ENCODE assay signal across 18 mouse cellular contexts in genomic region chr11:8030119-8030518, GRCm38 (mm10).
"Had no signal": no experiment of that assay in that cellular context is flagged by ENCODE, and none has a peak within 500 bp of the region (broad histone marks: within the 10 kb centered on the region; RNA-seq: fewer than 3 reads in every experiment).

No protein-coding gene starts in this region.

- DNase-seq: lung, adult 18-20 months; lung, embryonic 14.5 days; lung, postnatal 10 days; lung, postnatal 4 days; midbrain, embryonic 14.5 days; retina, postnatal 1 day; right cerebral cortex, adult 18-20 months; right cerebral cortex, postnatal 25 days; right cerebral cortex, postnatal 4 days; spleen, adult 18-20 months; thymus, adult 18-20 months; thymus, postnatal 14 days; thymus, postnatal 36 days had no signal

- H3K4me1 ChIP-seq: midbrain, embryonic 10.5 days; midbrain, embryonic 12.5 days; neural tube, embryonic 13.5 days; neural tube, embryonic 15.5 days had no signal

- H3K27ac ChIP-seq: midbrain, embryonic 10.5 days; midbrain, embryonic 12.5 days; neural tube, embryonic 13.5 days; neural tube, embryonic 15.5 days had no signal

- H3K9ac ChIP-seq: lung, embryonic 14.5 days; midbrain, embryonic 12.5 days; neural tube, embryonic 13.5 days; neural tube, embryonic 15.5 days had no signal

- H3K4me3 ChIP-seq: midbrain, embryonic 10.5 days; midbrain, embryonic 12.5 days; myocyte; neural tube, embryonic 13.5 days; neural tube, embryonic 15.5 days had no signal

- H3K27me3 ChIP-seq: midbrain, embryonic 12.5 days; neural tube, embryonic 13.5 days; neural tube, embryonic 15.5 days had no signal

- H3K36me3 ChIP-seq: midbrain, embryonic 10.5 days; midbrain, embryonic 12.5 days; neural tube, embryonic 13.5 days; neural tube, embryonic 15.5 days had no signal

- H3K9me3 ChIP-seq: midbrain, embryonic 10.5 days; midbrain, embryonic 12.5 days; neural tube, embryonic 13.5 days; neural tube, embryonic 15.5 days had no signal

- H3K4me2 ChIP-seq: lung, embryonic 14.5 days; midbrain, embryonic 12.5 days; neural tube, embryonic 13.5 days; neural tube, embryonic 15.5 days had no signal
